Mouse (Mus musculus) left cerebral cortex, postnatal 10 days (tissue): ENCODE measurements around the gene Prep. TPM values are rescaled to one million over a fixed set of nuclear protein-coding genes. Genes with fewer than 3 reads are reported as not detected.
"Not testable (repeated sequence)": the region's sequence is repeated elsewhere in the genome, so short reads cannot be mapped to it uniquely, and the experiment has no call there.

Experiments
- DNase-seq, 2 experiments: peaks; one replicate each; pipeline ENCODE4 v3.0.0; 2021 to 2022; ENCODE audit warnings: low spot score in 2 of 2, mixed read lengths in 1 of 2; ENCODE audit errors: extremely low spot score in 1 of 2
- intact Hi-C: fragments of 180-260 bp; cut with DNase I; formaldehyde crosslinking; loops from one replicate; pipeline ENCODE4 v1.15.1; 2025
- total RNA-seq, 2 experiments: library from RNA; stranded (reverse); gene quantifications; 2 replicates each; pipeline ENCODE4 v1.2.3; 2021

Prep gene
- total RNA-seq, 2 experiments from 2014 or later: 19.3 to 20.5 TPM

- intact Hi-C loops: no loop called here
- DNase-seq: no peak
Measured at GRCm38 (mm10) chr10:45146821-45147220, 79.8 kb downstream of the Prep start.

- DNase-seq: no peak
- intact Hi-C loops: no loop called here
Measured at GRCm38 (mm10) chr10:45151137-45151536, 84.1 kb downstream of the Prep start.

- intact Hi-C loops: no loop called here
- DNase-seq: no peak
Measured at GRCm38 (mm10) chr10:45151771-45152692, 85.0 kb downstream of the Prep start.

DNA sequence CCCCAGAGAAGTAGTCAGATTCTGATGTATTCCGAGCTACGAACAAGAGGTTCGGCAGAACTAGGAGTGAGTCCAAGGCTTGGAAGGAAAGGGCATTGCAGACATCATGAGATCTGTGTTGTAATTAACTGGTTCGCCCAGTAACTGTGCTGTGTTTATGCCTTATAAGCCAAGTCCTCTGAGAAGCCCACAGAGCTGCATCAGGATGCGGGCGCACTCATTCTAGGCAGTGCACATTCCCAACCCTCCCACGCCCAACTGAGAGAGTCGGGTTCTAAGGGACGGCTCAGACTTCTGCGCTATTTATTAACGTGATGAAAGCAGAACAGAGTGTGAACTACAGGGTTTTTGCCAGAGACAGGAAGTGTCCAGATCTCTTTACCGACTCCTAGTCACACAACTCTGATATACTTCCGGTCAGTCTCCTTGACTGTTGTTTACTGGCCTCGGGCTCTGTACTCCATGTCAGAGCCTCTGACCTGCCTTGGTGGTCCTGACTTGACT lies 87.6 kb downstream of the Prep start:
- intact Hi-C loops: no loop called here

GRCm38 (mm10) chr10:45165851-45166250 lies 98.8 kb downstream of the Prep start:
- DNase-seq: no peak
- intact Hi-C loops: no loop called here

More for the DNA sequence above, 87.6 kb downstream of the Prep start:
- DNase-seq: no peak

DNA sequence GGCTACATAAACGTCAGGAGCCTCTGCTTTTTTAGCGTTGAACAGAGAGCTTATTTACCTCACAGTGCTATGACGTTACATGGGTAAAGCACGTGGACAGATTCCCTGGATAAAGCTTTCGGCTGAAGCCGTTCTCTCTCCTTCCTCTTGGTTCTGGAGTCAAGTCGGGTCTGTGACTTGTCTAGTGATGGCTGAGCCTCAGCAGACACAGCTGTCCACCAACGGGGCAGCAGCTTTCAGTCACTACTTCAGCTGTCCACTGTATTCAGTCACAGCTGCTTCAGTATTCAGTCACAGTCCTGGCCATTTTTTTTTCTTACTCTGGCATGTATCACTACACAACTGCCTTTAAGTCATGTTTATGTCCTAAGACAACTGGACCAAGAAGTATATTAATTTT lies 106.9 kb downstream of the Prep start:
- intact Hi-C loops: no loop called here
- DNase-seq: no peak

GRCm38 (mm10) chr10:45174345-45174744 lies 107.3 kb downstream of the Prep start:
- no peak for DNase-seq
- intact Hi-C loops: no loop called here

- DNase-seq, intact Hi-C loops: not testable (repeated sequence)
Measured at GRCm38 (mm10) chr10:45177798-45178197, 110.8 kb downstream of the Prep start, which contains the start of gene Popdc3. Popdc3 (plus strand) TSS chr10:45178098.

GRCm38 (mm10) chr10:45180677-45181326 lies 113.8 kb downstream of the Prep start:
- intact Hi-C loops: no loop called here
- DNase-seq: no peak

DNA sequence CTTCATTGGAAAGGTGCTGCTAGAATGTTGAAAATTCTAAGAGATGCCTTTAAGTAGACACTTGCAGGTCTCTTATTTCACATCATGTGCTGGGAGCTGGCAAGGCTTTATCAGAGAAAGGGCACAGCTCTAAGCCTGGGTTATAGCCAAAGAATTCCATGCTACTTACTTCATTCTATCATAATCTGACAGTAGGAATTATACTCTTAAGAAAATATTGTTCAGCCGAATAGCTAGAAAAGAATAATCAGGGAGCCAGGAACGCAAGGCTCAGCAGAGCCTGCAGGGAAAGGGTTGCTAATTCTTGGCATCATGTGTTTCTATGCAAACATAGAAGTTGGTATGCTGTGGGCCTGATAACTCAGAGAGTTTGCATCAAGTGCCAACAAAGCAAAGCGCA lies 114.3 kb downstream of the Prep start:
- intact Hi-C loops: no loop called here
- no peak for DNase-seq

- intact Hi-C loops: no loop called here
- no peak for DNase-seq
Measured at GRCm38 (mm10) chr10:45185457-45185856, 118.5 kb downstream of the Prep start.

DNA sequence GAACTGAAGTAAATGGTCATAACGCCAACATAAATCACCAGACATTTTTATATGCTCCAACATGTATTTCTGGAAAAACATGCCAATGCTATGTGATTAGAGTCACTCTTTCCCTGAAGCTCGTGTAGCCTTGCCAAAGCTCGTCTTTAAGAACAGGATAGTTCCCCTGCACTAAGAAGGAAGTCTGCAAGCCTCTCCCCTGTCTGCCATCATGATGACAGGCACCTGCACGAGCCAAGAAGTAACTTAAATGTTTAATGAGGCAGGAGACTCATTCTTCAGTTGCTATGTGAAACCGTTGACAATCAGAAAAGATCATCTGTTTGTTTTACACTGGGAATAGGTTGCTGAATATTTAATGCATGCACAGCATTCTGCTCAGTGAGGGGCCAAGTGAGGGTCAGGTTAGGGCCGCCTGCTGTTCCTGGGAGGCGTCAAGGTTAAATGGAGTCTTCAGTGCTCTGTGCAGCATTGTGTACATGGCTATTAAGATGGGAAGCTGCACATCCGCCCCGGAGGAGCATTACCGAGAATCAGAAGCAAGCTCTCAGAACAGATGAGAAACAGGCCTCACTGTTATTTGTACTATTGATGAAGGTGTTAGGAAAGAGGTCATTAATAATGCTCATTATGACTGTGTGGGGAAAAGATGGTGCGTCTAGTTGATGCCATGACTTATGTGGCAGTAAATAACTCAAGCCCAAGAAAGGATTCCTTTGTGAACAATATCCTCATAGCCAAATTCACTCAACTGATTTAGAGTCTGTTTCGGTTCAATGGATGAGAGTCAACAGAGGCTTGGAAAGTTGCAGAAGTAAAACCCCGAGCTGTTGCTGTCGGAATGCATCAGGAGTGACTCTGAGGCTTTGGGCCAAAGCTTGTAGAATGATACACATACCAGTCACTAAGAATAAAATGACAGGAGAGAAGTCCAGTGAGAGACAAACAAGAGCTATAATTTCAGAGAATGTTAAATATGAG lies 126.6 kb downstream of the Prep start:
- intact Hi-C loops: no loop called here

DNA sequence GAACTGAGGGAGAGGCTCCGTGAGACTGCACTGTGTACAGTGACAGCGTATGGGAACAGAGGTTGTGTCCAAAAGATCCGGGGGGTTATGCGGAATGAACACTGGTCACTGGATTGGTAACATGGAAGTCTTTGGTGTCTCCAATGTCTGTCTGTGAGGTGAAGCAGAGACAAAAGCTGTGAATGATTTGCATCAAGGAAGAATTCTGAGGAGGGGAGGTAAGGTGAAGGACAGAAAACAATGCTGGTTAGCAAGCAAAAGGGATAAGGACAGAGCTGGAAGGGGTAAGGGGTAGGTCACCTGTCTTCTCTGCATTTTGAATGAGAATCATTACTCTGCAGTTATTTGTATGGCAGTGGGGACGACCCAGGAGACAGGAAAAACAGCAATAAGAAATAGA lies 127.5 kb downstream of the Prep start:
- intact Hi-C loops: no loop called here
- DNase-seq: no peak

More for the DNA sequence above, 126.6 kb downstream of the Prep start:
- no peak for DNase-seq

DNA sequence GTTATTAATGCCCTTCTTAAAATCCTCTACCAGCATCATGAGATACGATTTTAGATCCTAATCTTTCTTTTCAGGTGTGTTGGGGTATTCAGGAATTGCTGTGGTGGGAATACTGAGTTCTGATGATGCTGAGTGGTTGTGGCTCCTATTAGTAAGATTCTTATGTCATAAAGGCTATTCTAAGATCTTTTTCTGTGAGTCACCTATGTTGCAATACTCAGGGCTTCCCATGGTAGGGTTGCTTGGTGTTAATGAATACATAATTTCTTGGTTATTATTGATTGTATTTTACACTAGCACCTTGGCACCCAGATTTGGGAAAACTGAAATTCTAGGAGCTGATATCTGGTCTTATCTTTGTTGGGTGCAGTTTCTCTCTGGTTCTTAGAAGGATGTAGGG lies 137.6 kb downstream of the Prep start:
- intact Hi-C loops: no loop called here
- no peak for DNase-seq

DNA sequence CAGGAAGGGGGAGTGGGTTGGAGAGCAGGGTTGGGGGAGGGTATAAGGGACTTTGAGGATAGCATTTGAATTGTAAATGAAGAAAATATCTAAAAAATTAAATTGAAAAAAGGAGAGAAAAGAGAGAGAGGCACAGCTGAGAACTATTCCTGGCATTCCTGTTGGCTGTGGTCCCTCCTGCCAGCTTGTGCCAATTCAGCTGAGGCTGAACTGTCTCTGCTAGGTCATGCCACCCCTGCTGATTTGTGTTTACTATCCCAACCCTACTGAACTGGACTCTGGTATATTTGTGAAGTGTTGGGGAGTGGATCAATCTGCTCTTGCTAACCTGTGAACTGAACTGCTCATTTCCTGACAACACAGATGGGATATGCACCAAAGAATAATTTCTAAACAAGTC lies 143.2 kb downstream of the Prep start:
- intact Hi-C loops: no loop called here
- no peak for DNase-seq

GRCm38 (mm10) chr10:45216676-45217075 lies 149.7 kb downstream of the Prep start:
- intact Hi-C loops: no loop called here
- no peak for DNase-seq
